Mouse (Mus musculus) lung, postnatal 36 days (tissue): Measurements from ENCODE around the gene Prss50.

Source experiments
- DNase-seq: peaks from one replicate; pipeline ENCODE4 v3.0.0; 2022; ENCODE audit warnings: mixed read lengths

The Prss50 gene

DNA sequence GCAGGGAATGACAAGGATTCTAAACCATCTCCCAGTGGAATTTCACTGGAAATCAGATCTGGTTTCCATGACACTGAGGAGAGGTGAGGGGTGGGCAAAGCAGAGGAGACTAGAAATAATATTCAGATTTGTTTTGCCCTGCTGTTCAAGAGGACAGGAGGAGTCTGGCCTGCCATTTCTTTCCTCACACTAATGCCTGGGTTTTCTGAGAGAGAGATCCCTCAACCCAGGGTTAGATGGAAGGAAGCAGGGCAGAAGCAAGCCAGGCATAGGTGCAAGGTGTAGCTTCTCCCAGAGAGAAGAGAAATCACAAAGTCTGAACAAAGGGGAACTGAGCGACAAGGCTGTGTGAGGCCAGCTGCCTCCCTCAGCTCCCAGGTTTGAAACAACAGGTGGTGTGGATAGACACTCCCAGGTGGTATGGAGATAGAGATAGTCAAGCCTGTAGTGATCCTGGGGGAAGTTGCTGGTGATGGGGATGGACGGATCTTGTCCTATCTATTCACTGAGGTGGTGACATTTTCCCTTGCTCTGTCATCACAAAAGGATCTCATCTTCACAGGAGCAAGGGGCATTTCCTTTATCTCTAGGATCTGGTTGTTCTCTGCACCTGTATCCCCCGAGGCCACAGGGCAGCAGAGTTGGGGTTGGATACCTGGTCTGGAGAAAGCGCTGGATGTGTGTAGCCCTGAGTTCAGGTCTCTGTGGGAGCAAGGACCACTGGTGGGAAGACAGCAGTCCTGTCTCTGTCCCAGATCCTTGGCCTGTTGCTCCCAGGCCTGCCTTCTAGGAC lies 50.3 kb downstream of the Prss50 start:
- DNase-seq, result no peak

GRCm38 (mm10) chr9:110908631-110909016 lies 50.9 kb downstream of the Prss50 start:
- DNase-seq, result no peak

DNA sequence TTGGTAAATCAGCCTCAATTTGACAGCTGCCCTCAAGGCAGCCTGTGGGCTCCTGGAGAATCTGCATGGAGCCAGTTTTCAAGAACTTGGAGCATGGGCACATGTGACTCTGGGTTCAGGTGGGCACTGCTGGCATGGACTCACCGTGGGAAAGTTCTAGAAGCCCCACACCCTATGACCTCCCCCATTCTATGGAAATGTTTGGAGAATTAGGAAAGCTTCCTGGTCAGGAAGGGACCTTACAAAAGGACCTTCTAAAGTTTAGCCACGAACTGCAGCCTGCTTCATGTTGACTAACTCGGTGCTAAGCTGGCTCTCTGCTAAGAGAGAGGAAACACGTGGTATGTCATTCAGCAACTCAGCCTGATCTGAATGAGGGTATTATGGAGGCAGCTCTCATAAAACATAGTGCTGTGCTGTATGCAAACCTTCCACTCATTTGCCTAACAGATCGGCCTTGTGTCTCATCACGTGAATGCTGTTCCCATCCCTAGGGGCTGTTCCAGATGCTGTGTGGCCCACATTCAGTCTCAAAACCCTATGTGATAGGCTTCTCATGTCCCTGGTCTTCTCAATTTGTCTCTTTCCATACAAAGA lies 51.7 kb downstream of the Prss50 start:
- DNase-seq, result no peak
